ENCODE assay signal across 35 mouse cellular contexts in the genomic region with DNA sequence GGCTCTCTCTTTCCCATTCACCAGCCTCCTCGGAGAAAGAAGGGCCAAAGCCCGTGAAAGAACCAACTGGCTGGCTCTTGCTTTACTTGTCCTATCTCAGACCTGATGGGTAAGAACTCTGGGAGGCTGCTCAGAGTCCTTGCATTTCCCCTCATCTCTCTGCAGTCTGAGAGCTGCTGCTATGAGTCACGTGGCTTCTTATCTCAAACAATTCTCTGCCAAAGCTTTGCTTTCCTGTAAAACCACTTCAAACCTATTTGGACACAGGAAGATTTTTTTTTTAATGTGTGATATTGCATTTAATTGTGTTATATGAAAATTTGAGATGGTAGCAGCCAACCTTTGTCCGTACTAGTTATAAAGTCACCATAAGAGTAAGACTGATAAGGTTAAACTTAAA. TPM values are rescaled to one million over a fixed set of nuclear protein-coding genes. Genes with fewer than 3 reads are reported as not detected.
"Had no signal": no experiment of that assay in that cellular context is flagged by ENCODE, and none has a peak within 500 bp of the region (broad histone marks: within the 10 kb centered on the region; RNA-seq: fewer than 3 reads in every experiment).

No protein-coding gene starts in this region.

- H3K4me2 ChIP-seq: heart, embryonic 11.5 days; heart, embryonic 13.5 days; heart, embryonic 15.5 days; hindbrain, embryonic 13.5 days; hindbrain, embryonic 15.5 days; kidney, embryonic 15.5 days; limb, embryonic 12.5 days had no signal

- H3K9me3 ChIP-seq: heart, embryonic 13.5 days; heart, embryonic 15.5 days; hindbrain, embryonic 13.5 days; hindbrain, embryonic 15.5 days; kidney, embryonic 15.5 days; limb, embryonic 10.5 days; limb, embryonic 12.5 days had no signal

- ATAC-seq: hindbrain, postnatal 0 days; intestine, embryonic 16.5 days had no signal

- H3K36me3 ChIP-seq: heart, embryonic 13.5 days; heart, embryonic 15.5 days; hindbrain, embryonic 13.5 days; hindbrain, embryonic 15.5 days; kidney, embryonic 15.5 days; limb, embryonic 10.5 days; limb, embryonic 12.5 days had no signal

- DNase-seq: gastrocnemius, postnatal 14 days; gastrocnemius, postnatal 36 days; heart, adult 11 months; heart, adult 2 months; heart, postnatal 14 days; heart, postnatal 36 days; kidney, adult 11 months; kidney, adult 2 months; kidney, adult 9 months; kidney, postnatal 14 days; kidney, postnatal 4 days had no signal

- H3K4me1 ChIP-seq: hindbrain, embryonic 13.5 days; kidney, embryonic 15.5 days; limb, embryonic 10.5 days; limb, embryonic 12.5 days had no signal

- H3K4me3 ChIP-seq: heart, adult 2 months; heart, embryonic 13.5 days; heart, embryonic 15.5 days; hindbrain, embryonic 13.5 days; hindbrain, embryonic 15.5 days; kidney, embryonic 15.5 days; layer of hippocampus, adult 2 months; left cerebral cortex, adult 2 months; limb, embryonic 10.5 days; limb, embryonic 12.5 days had no signal

- H3K27ac ChIP-seq: heart, adult 2 months; heart, embryonic 13.5 days; heart, embryonic 15.5 days; hindbrain, embryonic 13.5 days; hindbrain, embryonic 15.5 days; hindbrain, postnatal 0 days; kidney, embryonic 15.5 days; kidney, postnatal 0 days; layer of hippocampus, adult 2 months; left cerebral cortex, adult 2 months; limb, embryonic 10.5 days; limb, embryonic 12.5 days had no signal

- H3K9ac ChIP-seq: heart, embryonic 13.5 days; heart, embryonic 15.5 days; hindbrain, embryonic 13.5 days; hindbrain, embryonic 15.5 days; kidney, embryonic 15.5 days; limb, embryonic 12.5 days had no signal

- H3K27me3 ChIP-seq: heart, embryonic 15.5 days; hindbrain, embryonic 15.5 days; kidney, embryonic 15.5 days; limb, embryonic 12.5 days had no signal

RNA-seq across cellular contexts. Expression of gene Tbc1d21, which starts 34.2 kb away (rescaled TPM):
- total RNA-seq: gastrocnemius, adult 18-20 months; gastrocnemius, adult 8-10 months; gastrocnemius, postnatal 14 days; gastrocnemius, postnatal 36 days; heart, adult 2 months; heart, postnatal 14 days; heart, postnatal 36 days; hematopoietic stem cell, adult 5-6 weeks; hindbrain, postnatal 0 days; layer of hippocampus, adult 2 months; layer of hippocampus, postnatal 10 days; layer of hippocampus, postnatal 25 days; left cerebral cortex, adult 2 months; left cerebral cortex, postnatal 14 days; left cerebral cortex, postnatal 36 days had no signal
- polyA plus RNA-seq: heart, adult 2 months; heart, embryonic 11.5 days; heart, embryonic 13.5 days; heart, embryonic 15.5 days; heart, postnatal 0 days; hindbrain, embryonic 11.5 days; hindbrain, embryonic 13.5 days; hindbrain, embryonic 15.5 days; hindbrain, postnatal 0 days; intestine, embryonic 14.5 days; intestine, embryonic 16.5 days; kidney, adult 2 months; kidney, embryonic 15.5 days; kidney, postnatal 0 days; limb, embryonic 10.5 days; limb, embryonic 12.5 days; limb, embryonic 14.5 days had no signal
